Mouse (Mus musculus) lung, embryonic 14.5 days (tissue): ENCODE measurements around the gene Klk1b27. TPM values are rescaled to one million over a fixed set of nuclear protein-coding genes. Genes with fewer than 3 reads are reported as not detected.

Experiments used
- polyA plus RNA-seq: library from polyadenylated mRNA; unstranded; fragments of >200 nt; fragmentation: Nextera tagmentation; extraction: Ambion mirVana; gene quantifications from 2 replicates; pipeline ENCODE4 v1.2.1, GENCODE M21; 2014

Klk1b27 gene
- polyA plus RNA-seq, 1 experiment from 2014 or later = not detected

Other genes with a start within 250 kb of the Klk1b27 start
- 0.09 TPM in 1 of 2 replicates, not detected in the other for gene Klk7, start 241.0 kb upstream of the Klk1b27 start, polyA plus RNA-seq
- gene Klk6, start 227.8 kb upstream of the Klk1b27 start, polyA plus RNA-seq = not detected in 2 replicates
- gene Klk5, start 210.3 kb upstream of the Klk1b27 start, polyA plus RNA-seq = not detected in 2 replicates
- gene Klk4, start 171.1 kb upstream of the Klk1b27 start, polyA plus RNA-seq = not detected in 2 replicates
- not detected in 2 replicates for gene Klk15, start 118.5 kb upstream of the Klk1b27 start, polyA plus RNA-seq
- not detected in 2 replicates for gene Klk1b8, start 101.6 kb upstream of the Klk1b27 start, polyA plus RNA-seq
- not detected in 2 replicates for gene Klk1b1, start 85.5 kb upstream of the Klk1b27 start, polyA plus RNA-seq
- not detected in 2 replicates for gene Klk1b9, start 76.2 kb upstream of the Klk1b27 start, polyA plus RNA-seq
- gene Klk1b11, start 56.4 kb upstream of the Klk1b27 start, polyA plus RNA-seq = not detected in 2 replicates
- not detected in 2 replicates for gene Klk1b26, start 40.1 kb upstream of the Klk1b27 start, polyA plus RNA-seq
- not detected in 2 replicates for gene Klk1b21, start 50.0 kb downstream of the Klk1b27 start, polyA plus RNA-seq
- gene Klk1b22, start 60.4 kb downstream of the Klk1b27 start, polyA plus RNA-seq = not detected in 2 replicates
- not detected in 2 replicates for gene Klk1b16, start 84.5 kb downstream of the Klk1b27 start, polyA plus RNA-seq
- gene Klk1b24, start 135.9 kb downstream of the Klk1b27 start, polyA plus RNA-seq = not detected in 2 replicates
- gene Klk1b3, start 145.9 kb downstream of the Klk1b27 start, polyA plus RNA-seq = not detected in 2 replicates
- not detected in 2 replicates for gene Klk1b4, start 155.1 kb downstream of the Klk1b27 start, polyA plus RNA-seq
- gene Klk1b5, start 163.7 kb downstream of the Klk1b27 start, polyA plus RNA-seq = not detected in 2 replicates
- 0.20 and 0.26 TPM in 2 replicates for gene Klk1, start 173.1 kb downstream of the Klk1b27 start, polyA plus RNA-seq
- gene Gm36864, start 183.9 kb downstream of the Klk1b27 start, polyA plus RNA-seq = not detected in 2 replicates
- gene 1700028J19Rik, start 194.4 kb downstream of the Klk1b27 start, polyA plus RNA-seq = 0.96 and 1.5 TPM in 2 replicates
- 142 and 146 TPM in 2 replicates for gene 2410002F23Rik, start 194.4 kb downstream of the Klk1b27 start, polyA plus RNA-seq
- 0.11 TPM in 1 of 2 replicates, not detected in the other for gene Acp4, start 205.1 kb downstream of the Klk1b27 start, polyA plus RNA-seq
- not detected in 2 replicates for gene Gm15517, start 209.2 kb downstream of the Klk1b27 start, polyA plus RNA-seq